Mouse (Mus musculus) central nervous system, embryonic 14 days (tissue): Measurements from ENCODE around the gene H2al1d. TPM values are rescaled to one million over a fixed set of nuclear protein-coding genes. Genes with fewer than 3 reads are reported as not detected.

ENCODE experiments used
- polyA plus RNA-seq: library from polyadenylated mRNA; depleted of rRNA; stranded (reverse); fragments of >200 nt; gene quantifications from 2 replicates; pipeline ENCODE4 v1.2.3, GENCODE M21; 2012; rRNA removed

H2al1d gene
- not detected in 2 replicates for polyA plus RNA-seq

GRCm38 (mm10) chrX:11308524-11308923 is at the start of gene H2al1d:
Gene H2al1d, plus strand, starts transcription at chrX:11308824.

DNA sequence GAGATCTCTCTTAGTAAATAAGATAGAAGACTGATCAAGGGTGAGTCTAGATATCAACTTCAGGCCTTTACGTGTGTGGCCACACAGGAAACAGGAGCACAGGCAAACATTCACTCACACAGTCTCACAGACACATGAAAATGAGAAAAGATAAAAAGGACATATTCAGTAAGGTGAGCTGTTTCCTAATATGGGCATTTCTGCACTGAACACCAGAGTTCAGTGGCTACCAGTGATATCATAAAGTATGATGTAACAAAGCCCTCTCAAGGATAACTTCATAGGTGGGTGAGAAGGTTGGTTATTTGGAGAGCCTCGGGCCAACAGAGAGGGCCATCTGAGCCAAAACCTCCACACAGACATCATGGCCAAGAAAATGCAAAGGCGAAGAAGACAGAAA is 9.7 kb upstream of the H2al1d start, which contains the start of gene H2al1a:
TSS of gene H2al1a (plus strand) at position 301 of the 400 bp plus-strand sequence.

DNA sequence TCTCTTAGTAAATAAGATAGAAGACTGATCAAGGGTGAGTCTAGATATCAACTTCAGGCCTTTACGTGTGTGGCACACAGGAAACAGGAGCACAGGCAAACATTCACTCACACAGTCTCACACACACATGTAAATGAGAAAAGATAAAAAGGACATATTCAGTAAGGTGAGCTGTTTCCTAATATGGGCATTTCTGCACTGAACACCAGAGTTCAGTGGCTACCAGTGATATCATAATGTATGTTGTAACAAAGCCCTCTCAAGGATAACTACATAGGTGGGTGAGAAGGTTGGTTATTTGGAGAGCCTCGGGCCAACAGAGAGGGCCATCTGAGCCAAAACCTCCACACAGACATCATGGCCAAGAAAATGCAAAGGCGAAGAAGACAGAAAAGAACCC is 6.5 kb upstream of the H2al1d start, which contains the start of gene H2al1b:
TSS of gene H2al1b (plus strand) at position 301 of the 400 bp plus-strand sequence.

DNA sequence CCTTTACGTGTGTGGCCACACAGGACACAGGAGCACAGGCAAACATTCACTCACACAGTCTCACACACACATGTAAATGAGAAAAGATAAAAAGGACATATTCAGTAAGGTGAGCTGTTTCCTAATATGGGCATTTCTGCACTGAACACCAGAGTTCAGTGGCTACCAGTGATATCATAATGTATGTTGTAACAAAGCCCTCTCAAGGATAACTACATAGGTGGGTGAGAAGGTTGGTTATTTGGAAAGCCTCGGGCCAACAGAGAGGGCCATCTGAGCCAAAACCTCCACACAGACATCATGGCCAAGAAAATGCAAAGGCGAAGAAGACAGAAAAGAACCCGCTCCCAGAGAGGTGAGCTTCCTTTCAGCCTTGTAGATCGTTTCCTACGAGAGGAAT is 3.3 kb upstream of the H2al1d start, which contains the start of gene H2al1c:
TSS of gene H2al1c (plus strand) at position 301 of the 400 bp plus-strand sequence.

DNA sequence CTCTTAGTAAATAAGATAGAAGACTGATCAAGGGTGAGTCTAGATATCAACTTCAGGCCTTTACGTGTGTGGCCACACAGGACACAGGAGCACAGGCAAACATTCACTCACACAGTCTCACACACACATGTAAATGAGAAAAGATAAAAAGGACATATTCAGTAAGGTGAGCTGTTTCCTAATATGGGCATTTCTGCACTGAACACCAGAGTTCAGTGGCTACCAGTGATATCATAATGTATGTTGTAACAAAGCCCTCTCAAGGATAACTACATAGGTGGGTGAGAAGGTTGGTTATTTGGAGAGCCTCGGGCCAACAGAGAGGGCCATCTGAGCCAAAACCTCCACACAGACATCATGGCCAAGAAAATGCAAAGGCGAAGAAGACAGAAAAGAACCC is 3.0 kb downstream of the H2al1d start, which contains the start of gene H2al1e:
TSS of gene H2al1e (plus strand) at position 301 of the 400 bp plus-strand sequence.

GRCm38 (mm10) chrX:11314858-11315257 is 6.2 kb downstream of the H2al1d start, which contains the start of gene H2al1f:
Gene H2al1f, plus strand, starts transcription at chrX:11315158.

DNA sequence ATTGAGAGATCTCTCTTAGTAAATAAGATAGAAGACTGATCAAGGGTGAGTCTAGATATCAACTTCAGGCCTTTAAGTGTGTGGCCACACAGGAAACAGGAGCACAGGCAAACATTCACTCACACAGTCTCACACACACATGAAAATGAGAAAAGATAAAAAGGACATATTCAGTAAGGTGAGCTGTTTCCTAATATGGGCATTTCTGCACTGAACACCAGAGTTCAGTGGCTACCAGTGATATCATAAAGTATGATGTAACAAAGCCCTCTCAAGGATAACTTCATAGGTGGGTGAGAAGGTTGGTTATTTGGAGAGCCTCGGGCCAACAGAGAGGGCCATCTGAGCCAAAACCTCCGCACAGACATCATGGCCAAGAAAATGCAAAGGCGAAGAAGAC is 9.3 kb downstream of the H2al1d start, which contains the start of gene H2al1g:
TSS of gene H2al1g (plus strand) at position 301 of the 400 bp plus-strand sequence.

DNA sequence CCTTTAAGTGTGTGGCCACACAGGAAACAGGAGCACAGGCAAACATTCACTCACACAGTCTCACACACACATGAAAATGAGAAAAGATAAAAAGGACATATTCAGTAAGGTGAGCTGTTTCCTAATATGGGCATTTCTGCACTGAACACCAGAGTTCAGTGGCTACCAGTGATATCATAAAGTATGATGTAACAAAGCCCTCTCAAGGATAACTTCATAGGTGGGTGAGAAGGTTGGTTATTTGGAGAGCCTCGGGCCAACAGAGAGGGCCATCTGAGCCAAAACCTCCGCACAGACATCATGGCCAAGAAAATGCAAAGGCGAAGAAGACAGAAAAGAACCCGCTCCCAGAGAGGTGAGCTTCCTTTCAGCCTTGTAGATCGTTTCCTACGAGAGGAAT is 12.6 kb downstream of the H2al1d start, which contains the start of gene H2al1h:
TSS of gene H2al1h (plus strand) at position 301 of the 400 bp plus-strand sequence.

GRCm38 (mm10) chrX:11324359-11324758 is 15.7 kb downstream of the H2al1d start, which contains the start of gene H2al1i:
Gene H2al1i, plus strand, starts transcription at chrX:11324659.

DNA sequence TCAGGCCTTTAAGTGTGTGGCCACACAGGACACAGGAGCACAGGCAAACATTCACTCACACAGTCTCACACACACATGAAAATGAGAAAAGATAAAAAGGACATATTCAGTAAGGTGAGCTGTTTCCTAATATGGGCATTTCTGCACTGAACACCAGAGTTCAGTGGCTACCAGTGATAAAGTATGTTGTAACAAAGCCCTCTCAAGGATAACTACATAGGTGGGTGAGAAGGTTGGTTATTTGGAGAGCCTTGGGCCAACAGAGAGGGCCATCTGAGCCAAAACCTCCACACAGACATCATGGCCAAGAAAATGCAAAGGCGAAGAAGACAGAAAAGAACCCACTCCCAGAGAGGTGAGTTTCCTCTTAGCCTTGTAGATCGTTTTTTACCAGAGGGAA is 18.9 kb downstream of the H2al1d start, which contains the start of gene H2al1j:
TSS of gene H2al1j (plus strand) at position 301 of the 400 bp plus-strand sequence.

Other genes with a start within 250 kb of the H2al1d start
- gene H2al1a, start 9.6 kb upstream of the H2al1d start, polyA plus RNA-seq: not detected in 2 replicates
- not detected in 2 replicates for gene H2al1b, start 6.4 kb upstream of the H2al1d start, polyA plus RNA-seq
- not detected in 2 replicates for gene H2al1c, start 3.2 kb upstream of the H2al1d start, polyA plus RNA-seq
- not detected in 2 replicates for gene H2al1e, start 3.1 kb downstream of the H2al1d start, polyA plus RNA-seq
- not detected in 2 replicates for gene H2al1f, start 6.3 kb downstream of the H2al1d start, polyA plus RNA-seq
- gene H2al1g, start 9.4 kb downstream of the H2al1d start, polyA plus RNA-seq: not detected in 2 replicates
- gene H2al1h, start 12.7 kb downstream of the H2al1d start, polyA plus RNA-seq: not detected in 2 replicates
- not detected in 2 replicates for gene H2al1i, start 15.8 kb downstream of the H2al1d start, polyA plus RNA-seq
- not detected in 2 replicates for gene H2al1j, start 19.0 kb downstream of the H2al1d start, polyA plus RNA-seq